Mouse (Mus musculus): ENCODE measurements around the gene Cd83. TPM values are rescaled to one million over a fixed set of nuclear protein-coding genes. Genes with fewer than 3 reads are reported as not detected.

Cd83 gene
- total RNA-seq (2021), result 1 to 10 TPM; 7.1 to 7.2 TPM

GRCm38 (mm10) chr13:43784725-43785711 is at the start of gene Cd83:
Gene Cd83, plus strand, starts transcription at chr13:43784775.
- DNase-seq (ENCODE audit: extremely low spot score in 1 of 2, low spot score in 1 of 2), result peak; percentile 28 to 36

GRCm38 (mm10) chr13:43739598-43740275 is 44.8 kb upstream of the Cd83 start:
- peak; percentile 69 to 87 for DNase-seq (ENCODE audit: extremely low spot score in 1 of 2, low spot score in 1 of 2)

- DNase-seq (ENCODE audit: extremely low spot score in 1 of 2, low spot score in 1 of 2), result no peak
Observed at GRCm38 (mm10) chr13:43740276-43740608, 44.3 kb upstream of the Cd83 start.

DNA sequence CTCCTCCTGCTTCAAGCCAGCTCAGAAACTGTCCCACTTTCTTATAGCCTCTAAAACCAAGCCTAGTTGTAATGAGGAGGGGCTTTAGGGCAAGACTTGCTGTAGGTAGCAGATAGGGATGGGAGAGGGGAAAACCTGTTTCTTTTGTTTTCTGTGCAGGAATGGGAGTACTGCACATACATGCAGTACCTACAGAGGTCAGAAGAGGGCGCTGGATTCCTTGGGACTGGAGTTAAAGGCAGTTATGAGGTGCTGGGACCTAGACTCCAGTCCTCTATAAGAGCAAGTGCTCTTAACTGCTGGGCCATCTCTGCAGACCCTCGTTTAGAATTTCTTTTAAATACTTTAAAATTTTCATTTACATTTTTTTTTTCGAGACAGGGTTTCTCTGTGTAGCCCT is 41.9 kb upstream of the Cd83 start:
- no peak for DNase-seq (ENCODE audit: extremely low spot score in 1 of 2, low spot score in 1 of 2)

DNA sequence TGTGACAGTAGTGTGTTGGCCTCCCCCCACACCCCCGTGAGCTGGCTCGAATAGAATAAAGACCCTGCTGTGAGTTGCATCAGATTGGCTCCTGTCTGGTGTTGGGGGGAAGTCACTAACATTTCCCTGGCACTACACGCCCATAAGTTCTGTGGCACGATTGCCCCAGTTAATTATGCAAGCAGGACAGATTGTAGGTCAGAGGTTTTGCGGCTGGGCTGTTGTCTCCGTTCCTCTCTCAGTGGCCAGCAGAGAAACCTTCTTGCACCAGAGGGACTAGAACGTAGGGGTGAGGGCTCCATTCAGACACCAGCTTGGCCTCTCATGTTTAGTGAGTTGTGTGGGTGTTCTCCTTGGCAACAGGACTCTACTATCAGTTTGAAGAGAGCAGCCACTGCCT is 40.3 kb upstream of the Cd83 start:
- DNase-seq (ENCODE audit: extremely low spot score in 1 of 2, low spot score in 1 of 2), result no peak

DNA sequence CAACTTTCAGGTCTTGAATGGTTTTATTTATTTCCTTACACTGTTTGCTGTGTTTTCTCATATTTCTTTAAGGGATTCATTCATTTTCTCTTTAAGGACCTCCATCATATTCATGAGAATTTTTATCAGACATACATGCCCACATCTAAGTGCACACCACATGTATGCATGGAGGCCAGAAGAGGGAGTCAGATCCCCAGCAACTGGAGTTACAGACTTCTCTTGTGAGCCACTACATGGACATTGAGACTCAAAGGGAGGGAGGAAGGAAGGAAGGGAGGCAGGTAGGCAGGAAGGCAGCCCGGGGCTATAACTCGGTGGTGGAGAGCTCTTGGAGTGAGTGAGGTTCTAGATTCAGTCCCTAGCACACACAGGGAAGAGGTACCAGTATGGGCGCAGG is 34.3 kb upstream of the Cd83 start:
- DNase-seq (ENCODE audit: extremely low spot score in 1 of 2, low spot score in 1 of 2), result no peak

- no peak for DNase-seq (ENCODE audit: extremely low spot score in 1 of 2, low spot score in 1 of 2)
Observed at GRCm38 (mm10) chr13:43750966-43751365, 33.6 kb upstream of the Cd83 start.

GRCm38 (mm10) chr13:43752407-43752806 is 32.2 kb upstream of the Cd83 start:
- DNase-seq (ENCODE audit: extremely low spot score in 1 of 2, low spot score in 1 of 2), result no peak

DNA sequence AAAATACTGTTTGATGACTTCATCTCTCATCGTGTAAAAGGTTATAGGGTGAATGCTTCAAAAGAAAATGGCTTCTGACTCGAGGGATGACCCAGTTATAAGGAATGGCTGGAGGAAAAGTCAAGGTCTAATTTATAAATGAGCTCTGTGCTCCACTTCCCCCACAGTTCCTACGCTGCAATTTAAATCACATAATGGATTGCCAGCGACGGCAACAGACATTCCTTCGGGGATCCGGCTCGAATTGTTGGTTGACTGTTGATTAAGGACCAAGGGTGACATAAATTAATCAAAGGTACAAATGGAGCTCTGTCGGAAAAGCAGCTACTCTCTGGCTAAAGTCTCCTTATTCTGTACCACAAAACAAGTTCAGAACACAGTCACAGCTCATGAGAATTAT is 30.9 kb upstream of the Cd83 start:
- no peak for DNase-seq (ENCODE audit: extremely low spot score in 1 of 2, low spot score in 1 of 2)

DNA sequence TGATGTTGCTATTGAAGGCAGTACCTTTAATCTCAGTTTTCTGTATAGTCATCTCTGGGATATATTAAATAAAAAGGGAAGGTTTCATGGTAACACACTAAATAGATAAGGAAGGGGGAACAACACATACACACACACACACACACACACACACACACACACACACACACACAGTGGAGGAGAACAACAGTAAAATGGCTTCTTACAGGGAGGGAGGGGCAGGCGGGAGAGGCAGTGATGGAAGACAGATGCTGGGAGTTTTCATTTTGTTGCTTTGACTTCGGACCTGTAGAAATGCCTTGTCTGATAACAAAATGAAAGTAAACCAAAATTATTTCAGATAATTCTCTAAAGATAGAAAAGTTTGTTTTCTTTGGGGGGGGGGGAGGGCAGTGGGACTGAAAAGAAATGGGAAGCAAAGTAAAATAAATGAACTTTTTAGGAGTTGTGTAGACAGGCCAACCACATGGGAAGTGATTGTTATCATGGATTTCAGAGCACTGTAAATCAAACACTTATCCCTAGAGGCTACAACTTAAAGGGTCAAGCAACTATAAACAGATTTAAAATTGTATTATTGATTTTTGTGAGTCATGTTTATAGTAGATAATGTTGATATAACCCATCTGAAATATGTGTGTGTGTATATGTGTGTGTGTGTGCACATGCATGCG is 30.0 kb upstream of the Cd83 start:
- DNase-seq (ENCODE audit: extremely low spot score in 1 of 2, low spot score in 1 of 2), result no peak

- DNase-seq (ENCODE audit: extremely low spot score in 1 of 2, low spot score in 1 of 2), result no peak
Observed at GRCm38 (mm10) chr13:43755573-43755972, 29.0 kb upstream of the Cd83 start.

- no peak for DNase-seq (ENCODE audit: extremely low spot score in 1 of 2, low spot score in 1 of 2)
Observed at GRCm38 (mm10) chr13:43761156-43761855, 23.3 kb upstream of the Cd83 start.

GRCm38 (mm10) chr13:43762901-43763300 is 21.7 kb upstream of the Cd83 start:
- DNase-seq (ENCODE audit: extremely low spot score in 1 of 2, low spot score in 1 of 2), result no peak

GRCm38 (mm10) chr13:43763301-43763994 is 21.1 kb upstream of the Cd83 start:
- no peak for DNase-seq (ENCODE audit: extremely low spot score in 1 of 2, low spot score in 1 of 2)

DNA sequence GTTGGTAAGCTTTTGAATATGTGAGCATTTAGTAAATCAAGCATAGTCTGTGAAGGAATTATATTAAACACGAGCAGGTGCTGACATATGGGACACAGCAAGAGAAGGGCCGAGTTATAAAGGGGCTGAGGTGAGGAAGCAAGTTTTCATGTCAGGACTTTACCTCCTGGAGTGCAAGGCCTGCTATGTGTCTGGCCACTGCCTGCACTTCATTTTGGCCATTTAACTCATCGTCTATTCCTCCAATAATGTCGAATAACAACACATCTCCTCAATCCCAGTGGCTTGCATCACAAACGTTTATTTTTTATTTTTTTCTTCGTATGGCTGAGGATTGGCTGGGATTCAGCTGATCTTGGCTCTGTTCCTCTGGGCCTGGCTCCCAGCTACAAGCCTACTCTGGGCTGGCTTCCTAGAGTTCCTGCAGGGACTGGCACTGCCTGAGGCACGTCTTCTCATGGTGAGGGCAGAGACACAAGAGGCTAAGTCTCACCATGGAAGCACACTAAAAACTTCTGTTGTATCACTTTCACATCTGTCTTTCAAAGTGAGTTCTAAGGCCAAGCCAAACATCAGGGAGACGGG is 20.5 kb upstream of the Cd83 start:
- peak; percentile 23 to 58 for DNase-seq (ENCODE audit: extremely low spot score in 1 of 2, low spot score in 1 of 2)

DNA sequence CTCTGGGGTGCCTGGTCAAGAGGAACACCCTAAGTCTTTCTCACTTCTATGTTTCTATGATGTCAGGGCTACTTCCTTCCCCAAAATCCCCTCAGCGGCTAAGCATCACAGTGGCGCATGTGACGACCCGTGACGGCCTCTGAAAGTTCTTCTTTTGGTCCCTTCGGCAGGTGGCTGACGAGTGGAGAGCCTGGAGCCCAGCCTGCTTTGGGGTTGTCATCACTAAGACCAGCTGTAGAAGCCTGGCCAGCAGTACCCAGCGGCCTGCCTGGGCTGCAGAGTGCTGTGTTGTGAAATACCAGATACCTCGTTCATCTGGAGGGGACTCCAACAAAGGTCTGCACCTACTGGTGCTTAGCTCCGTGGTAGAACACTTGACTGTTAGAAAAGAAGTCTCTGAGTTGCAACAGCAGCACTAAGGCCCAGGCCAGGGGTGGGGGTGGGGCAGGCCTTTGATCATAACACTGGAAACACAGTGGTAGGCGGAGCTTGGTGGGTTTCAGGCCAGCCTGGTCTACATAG is 19.2 kb upstream of the Cd83 start:
- no peak for DNase-seq (ENCODE audit: extremely low spot score in 1 of 2, low spot score in 1 of 2)

DNA sequence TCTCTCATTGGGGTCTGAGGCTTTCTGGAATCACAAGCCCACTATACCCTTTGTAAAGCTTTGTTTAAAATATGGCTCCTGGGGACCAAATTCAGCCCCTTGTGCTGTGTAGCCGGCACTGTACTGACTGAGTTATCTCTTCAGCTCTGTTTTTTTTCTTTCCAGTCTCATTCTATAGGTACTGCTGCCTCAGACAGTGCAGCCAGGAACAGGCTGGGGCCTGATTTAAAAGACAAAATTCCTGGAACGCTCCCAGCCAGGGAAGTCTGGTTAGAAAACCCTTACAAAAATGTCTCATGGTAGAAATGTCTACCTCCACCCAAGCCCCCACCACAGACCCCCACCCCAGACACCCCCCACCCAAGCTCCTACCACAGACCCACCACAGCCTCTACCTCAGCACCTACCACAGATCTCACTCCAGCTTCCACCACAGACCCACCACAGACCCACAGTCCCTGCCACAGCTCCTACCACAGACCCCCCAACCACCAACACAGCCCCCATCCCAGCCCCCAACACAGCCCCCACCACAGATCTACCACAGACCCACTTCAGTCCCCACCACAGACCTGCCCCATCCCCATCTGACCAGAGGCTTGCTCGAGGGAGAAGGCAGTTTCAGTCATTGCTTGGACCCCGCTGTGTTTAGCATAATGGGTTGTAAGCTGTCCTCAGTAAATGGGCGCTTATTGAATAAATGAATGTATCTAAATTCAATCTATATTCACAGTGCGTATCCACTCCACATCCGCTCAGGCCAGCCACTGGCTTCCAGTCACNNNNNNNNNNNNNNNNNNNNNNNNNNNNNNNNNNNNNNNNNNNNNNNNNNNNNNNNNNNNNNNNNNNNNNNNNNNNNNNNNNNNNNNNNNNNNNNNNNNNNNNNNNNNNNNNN is 17.5 kb upstream of the Cd83 start:
- no peak for DNase-seq (ENCODE audit: extremely low spot score in 1 of 2, low spot score in 1 of 2)

- DNase-seq (ENCODE audit: extremely low spot score in 1 of 2, low spot score in 1 of 2), result no peak
Observed at GRCm38 (mm10) chr13:43773020-43773419, 11.6 kb upstream of the Cd83 start.
